Mouse (Mus musculus) intestine, embryonic 14.5 days (tissue): ENCODE measurements around the gene 4930426L09Rik. TPM values are rescaled to one million over a fixed set of nuclear protein-coding genes. Genes with fewer than 3 reads are reported as not detected.

Source experiments
- ATAC-seq: fragments of 200-750 bp; cut with Nextera tagmentation; replicated peaks from 2 replicates; pipeline ENCODE4 v1.8.0; 2017; ENCODE audit warnings: low read depth, moderate number of reproducible peaks, moderate TSS enrichment, moderate library complexity; ENCODE audit not compliant: low FRiP score, low TSS enrichment
- DNase-seq: peaks from one replicate; pipeline ENCODE4 v3.0.0-alpha.2; 2018; ENCODE audit warnings: low spot score
- H3K27ac ChIP-seq: fragments of 300-500 bp; sonication (generic); 2 replicates; pipeline ENCODE4 v1.5.1; 2014; ENCODE audit warnings: low read depth, mild to moderate bottlenecking, control low read depth
- H3K27me3 ChIP-seq: fragments of 300-500 bp; sonication (generic); replicated peaks from 2 replicates; pipeline ENCODE4 v1.6.1; 2014; ENCODE audit warnings: low read length, control low read depth; ENCODE audit not compliant: control insufficient read depth, insufficient read depth
- H3K36me3 ChIP-seq: fragments of 300-500 bp; sonication (generic); 2 replicates; pipeline ENCODE4 v1.6.1; 2014; ENCODE audit warnings: low read length, control low read depth; ENCODE audit not compliant: control insufficient read depth, insufficient read depth
- H3K4me1 ChIP-seq: fragments of 300-500 bp; sonication (generic); replicated peaks from 2 replicates; pipeline ENCODE4 v1.6.1; 2014; ENCODE audit warnings: low read length, control low read depth, mixed read lengths; ENCODE audit not compliant: control insufficient read depth, insufficient read depth
- H3K4me2 ChIP-seq: fragments of 300-500 bp; sonication (generic); 2 replicates; pipeline ENCODE4 v1.6.1; 2014; ENCODE audit warnings: low read length
- H3K4me3 ChIP-seq: fragments of 300-500 bp; sonication (generic); 2 replicates; pipeline ENCODE4 v1.5.1; 2014; ENCODE audit warnings: low read depth, low read length, control low read depth, mixed read lengths
- H3K9ac ChIP-seq: fragments of 300-500 bp; sonication (generic); 2 replicates; pipeline ENCODE4 v1.6.1; 2014; ENCODE audit warnings: mild to moderate bottlenecking, low read length
- H3K9me3 ChIP-seq: fragments of 300-500 bp; sonication (generic); 2 replicates; pipeline ENCODE4 v1.6.1; 2016; ENCODE audit warnings: low read length, control low read depth; ENCODE audit not compliant: control insufficient read depth
- WGBS: fragments of 180-500 bp; shearing (Covaris S2); extraction: QIAGEN DNeasy Blood & Tissue Kit; methylation state at CpG from one replicate; pipeline ENCODE4 v1.1.7; 2014; 5-methylcytosine and 5-hydroxymethylcytosine counted together
- polyA plus RNA-seq: library from polyadenylated mRNA; unstranded; fragments of >200 nt; fragmentation: Nextera tagmentation; extraction: Ambion mirVana; gene quantifications from 2 replicates; pipeline ENCODE4 v1.2.1, GENCODE M21; 2014

Gene 4930426L09Rik
- polyA plus RNA-seq, 1 experiment from 2014 or later: 0.37 TPM

- Histone ChIP-seq H3K36me3 (no peaks in the 10 kb centered on the region), H3K4me3 (no peak overlapping the region), H3K27me3 (no peaks in the 10 kb centered on the region), H3K4me1 (no peaks in the 10 kb centered on the region; the same call in 1 of the 2 replicates), H3K9me3 (no peaks in the 10 kb centered on the region), H3K4me2 (no peak overlapping the region), H3K9ac (no peak overlapping the region), H3K27ac (no peak overlapping the region)
- 78% methylated on average over 3 of the region's 3 CpGs for WGBS
- DNase-seq (no peak), ATAC-seq (no peak)
These were observed 33.0 kb upstream of the 4930426L09Rik start for GRCm38 (mm10) chr2:18965108-18965507.

GRCm38 (mm10) chr2:18965950-18966349, 32.2 kb upstream of the 4930426L09Rik start:
- DNase-seq: no peak
- Histone ChIP-seq H3K4me2 (no peak overlapping the region), H3K9me3 (no peaks in the 10 kb centered on the region), H3K4me3 (no peak overlapping the region), H3K36me3 (no peaks in the 10 kb centered on the region), H3K9ac (no peak overlapping the region), H3K4me1 (no peaks in the 10 kb centered on the region; the same call in 1 of the 2 replicates), H3K27me3 (no peaks in the 10 kb centered on the region), H3K27ac (no peak overlapping the region)
- 96% methylated on average over 2 of the region's 2 CpGs for WGBS
- no peak for ATAC-seq

- no peak for DNase-seq
- H3K36me3 ChIP-seq: no peaks in the 10 kb centered on the region
- WGBS: 89% methylated on average over 5 of the region's 5 CpGs
These were observed 31.6 kb upstream of the 4930426L09Rik start for GRCm38 (mm10) chr2:18966566-18966965.

DNA sequence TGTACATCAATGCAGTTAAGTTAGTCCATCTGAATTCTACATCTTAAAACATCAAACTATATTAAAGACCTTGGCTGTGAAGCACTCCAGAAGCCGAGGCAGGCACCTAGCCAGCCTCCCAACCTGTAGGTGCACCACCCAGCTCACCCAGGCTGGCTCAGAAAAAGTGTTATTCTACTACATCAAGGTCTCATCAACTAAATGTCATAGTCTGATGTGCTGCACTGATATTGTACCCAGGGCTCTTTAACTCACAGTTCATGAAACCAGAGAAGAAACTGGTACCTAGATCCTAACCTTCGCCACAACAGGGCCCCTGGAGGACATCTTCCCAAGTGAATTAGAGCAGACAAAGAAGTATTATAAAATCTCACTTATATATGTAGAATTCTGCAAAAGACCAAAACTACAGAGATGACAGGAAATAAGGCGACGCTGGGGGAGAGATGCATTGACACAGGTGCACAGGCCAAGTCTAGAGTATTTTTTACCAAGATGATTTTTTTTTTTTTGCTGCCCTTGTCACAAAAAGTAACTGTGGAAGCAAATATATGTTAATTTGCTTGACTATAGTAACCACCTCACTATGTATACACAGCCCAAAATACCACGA, 30.6 kb upstream of the 4930426L09Rik start:
- Histone ChIP-seq H3K4me3 (no peak overlapping the region), H3K9ac (no peak overlapping the region), H3K9me3 (no peaks in the 10 kb centered on the region; the same call in 1 of the 2 replicates), H3K4me1 (no peaks in the 10 kb centered on the region; the same call in 1 of the 2 replicates), H3K27me3 (no peaks in the 10 kb centered on the region), H3K4me2 (no peak overlapping the region), H3K36me3 (no peaks in the 10 kb centered on the region), H3K27ac (no peak overlapping the region)
- ATAC-seq (no peak), DNase-seq (peak; percentile 16)
- 87% methylated on average over 5 of the region's 5 CpGs for WGBS

More at GRCm38 (mm10) chr2:18966566-18966965, 31.6 kb upstream of the 4930426L09Rik start:
- H3K9ac ChIP-seq: no peak overlapping the region
- H3K4me2 ChIP-seq: no peak overlapping the region
- H3K4me3 ChIP-seq: no peak overlapping the region
- no peak for ATAC-seq
- H3K4me1 ChIP-seq: no peaks in the 10 kb centered on the region; the same call in 1 of the 2 replicates
- H3K27me3 ChIP-seq: no peaks in the 10 kb centered on the region
- H3K27ac ChIP-seq: no peak overlapping the region
- no peaks in the 10 kb centered on the region for H3K9me3 ChIP-seq

DNA sequence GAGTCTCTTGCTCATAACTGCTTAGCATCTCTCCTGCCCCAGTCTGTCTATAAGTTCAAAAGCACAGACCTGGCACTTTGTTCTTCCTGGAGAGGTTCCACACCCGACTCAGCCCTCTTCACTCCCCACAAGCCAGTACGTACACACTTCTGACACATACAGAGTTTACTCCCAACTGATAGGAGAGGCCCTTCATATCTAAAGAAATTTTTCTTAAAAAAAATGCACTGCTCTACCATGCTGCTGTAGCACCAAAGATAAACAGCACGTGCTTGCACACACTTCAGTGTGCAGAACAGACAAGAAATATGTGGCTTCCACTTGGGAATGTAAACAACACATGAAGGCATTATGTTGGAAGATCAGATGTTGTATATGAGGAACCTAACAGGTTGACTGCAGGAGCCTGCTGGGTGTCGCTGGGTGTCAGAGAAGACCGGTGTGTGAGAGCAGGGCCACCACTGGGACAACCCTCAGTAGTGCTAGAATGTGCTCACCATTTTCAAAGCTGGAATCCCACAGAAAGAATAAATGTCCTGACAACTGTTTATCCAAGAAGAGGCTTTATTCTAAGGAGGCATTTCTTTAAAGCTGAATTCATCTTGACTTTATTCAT, 29.0 kb upstream of the 4930426L09Rik start:
- H3K27me3 ChIP-seq: no peaks in the 10 kb centered on the region
- peak; percentile 48 for DNase-seq
- 30% methylated on average over 5 of the region's 5 CpGs for WGBS
- no peak overlapping the region for H3K4me2 ChIP-seq
- peaks cover 6% of the 10 kb centered on the region for H3K9me3 ChIP-seq
- H3K9ac ChIP-seq: no peak overlapping the region
- H3K36me3 ChIP-seq: no peaks in the 10 kb centered on the region
- no peak overlapping the region for H3K27ac ChIP-seq
- no peak overlapping the region for H3K4me3 ChIP-seq
- no peak for ATAC-seq
- H3K4me1 ChIP-seq: no peaks in the 10 kb centered on the region; the same call in 1 of the 2 replicates

DNA sequence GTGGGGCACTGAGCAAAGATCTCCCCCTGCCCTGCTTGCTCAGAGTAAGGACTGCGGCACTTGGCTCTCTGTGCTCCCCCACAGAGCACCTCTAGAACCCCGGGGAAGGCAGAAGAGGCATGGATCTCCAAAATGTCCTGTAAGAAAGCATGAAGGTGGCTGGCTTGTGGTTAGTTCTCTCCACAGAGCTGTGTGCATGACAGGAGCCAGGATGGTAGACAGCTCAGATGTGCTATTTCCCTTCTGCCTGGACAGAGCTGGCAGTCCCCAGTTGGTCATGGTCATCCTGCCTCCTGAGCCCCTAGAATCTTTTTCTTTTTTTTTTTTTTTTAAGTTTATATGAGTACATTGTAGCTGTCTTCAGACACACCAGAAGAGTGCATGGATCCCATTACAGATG, 27.7 kb upstream of the 4930426L09Rik start:
- Histone ChIP-seq H3K36me3 (no peaks in the 10 kb centered on the region), H3K9me3 (peaks cover 6% of the 10 kb centered on the region), H3K27me3 (no peaks in the 10 kb centered on the region), H3K9ac (no peak overlapping the region), H3K4me3 (no peak overlapping the region), H3K4me2 (no peak overlapping the region), H3K27ac (no peak overlapping the region), H3K4me1 (no peaks in the 10 kb centered on the region; the same call in 1 of the 2 replicates)
- ATAC-seq (no peak), DNase-seq (peak; percentile 46)
- WGBS: 81% methylated on average over 2 of the region's 2 CpGs

DNA sequence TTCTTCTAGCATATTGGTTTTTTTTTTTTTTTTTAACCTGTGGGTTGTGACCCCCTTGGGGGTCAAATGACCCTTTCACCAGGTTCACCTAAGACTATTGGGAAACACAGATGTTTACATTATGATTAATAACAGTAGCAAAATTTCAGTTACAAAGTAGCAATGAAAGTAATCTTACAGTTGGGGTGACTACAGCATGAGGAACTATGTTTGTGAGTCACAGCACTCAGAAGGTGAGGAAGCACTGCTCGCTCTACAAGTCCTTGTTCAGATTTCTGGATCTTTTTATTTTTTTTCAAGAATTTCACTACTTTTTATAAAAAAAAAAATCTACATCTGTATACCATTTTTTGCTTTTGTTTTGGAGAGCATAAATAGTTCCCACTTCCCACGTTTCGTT, 26.6 kb upstream of the 4930426L09Rik start:
- 76% methylated on average over 3 of the region's 3 CpGs for WGBS
- no peaks in the 10 kb centered on the region for H3K27me3 ChIP-seq
- H3K27ac ChIP-seq: no peak overlapping the region
- H3K9me3 ChIP-seq: peaks cover 6% of the 10 kb centered on the region
- DNase-seq (no peak), ATAC-seq (no peak)
- H3K36me3 ChIP-seq: no peaks in the 10 kb centered on the region
- H3K9ac ChIP-seq: no peak overlapping the region
- H3K4me3 ChIP-seq: no peak overlapping the region
- no peak overlapping the region for H3K4me2 ChIP-seq
- H3K4me1 ChIP-seq: no peaks in the 10 kb centered on the region; the same call in 1 of the 2 replicates

GRCm38 (mm10) chr2:18974882-18975645, 23.1 kb upstream of the 4930426L09Rik start:
- Histone ChIP-seq H3K27me3 (no peaks in the 10 kb centered on the region), H3K36me3 (no peaks in the 10 kb centered on the region), H3K27ac (no peak overlapping the region), H3K4me3 (no peak overlapping the region), H3K9me3 (peaks cover 6% of the 10 kb centered on the region), H3K4me1 (no peaks in the 10 kb centered on the region), H3K4me2 (no peak overlapping the region), H3K9ac (no peak overlapping the region)
- DNase-seq (no peak), ATAC-seq (no peak)
- 53% methylated on average over 4 of the region's 4 CpGs for WGBS
